Mouse (Mus musculus) E14TG2a.4 (cell line): ENCODE measurements around the gene Rrp36.
A peak's percentile ranks its signal among the peaks of the same experiment; 100 is the strongest.

Source experiments
- H3K27me3 ChIP-seq: 2 replicates; pipeline ENCODE4 v1.6.1; 2014; ENCODE audit warnings: low read length, control low read depth; ENCODE audit not compliant: insufficient read depth
- H3K36me3 ChIP-seq: 2 replicates; pipeline ENCODE4 v1.6.1; 2014; ENCODE audit warnings: low read length, control low read depth; ENCODE audit not compliant: insufficient read depth
- H3K4me1 ChIP-seq: replicated peaks from 2 replicates; pipeline ENCODE4 v1.6.1; 2014; ENCODE audit warnings: low read depth, low read length, control low read depth
- H3K4me3 ChIP-seq: replicated peaks from 2 replicates; pipeline ENCODE4 v1.5.1; 2014; ENCODE audit warnings: mild to moderate bottlenecking, low read length
- H3K9me3 ChIP-seq: 2 replicates; pipeline ENCODE4 v1.6.1; 2014; ENCODE audit warnings: low read length, control low read depth
- CTCF ChIP-seq: conservative IDR thresholded peaks from 2 replicates; pipeline ENCODE4 v1.5.1; 2014; ENCODE audit warnings: low read length
- NANOG ChIP-seq: IDR thresholded peaks from 2 replicates; pipeline ENCODE4 v1.6.1; 2014; ENCODE audit warnings: borderline replicate concordance, low read length, mixed read lengths
- POU5F1 ChIP-seq: IDR thresholded peaks from 2 replicates; pipeline ENCODE4 v1.6.1; 2014; ENCODE audit warnings: low read length, borderline replicate concordance

Gene Rrp36

DNA sequence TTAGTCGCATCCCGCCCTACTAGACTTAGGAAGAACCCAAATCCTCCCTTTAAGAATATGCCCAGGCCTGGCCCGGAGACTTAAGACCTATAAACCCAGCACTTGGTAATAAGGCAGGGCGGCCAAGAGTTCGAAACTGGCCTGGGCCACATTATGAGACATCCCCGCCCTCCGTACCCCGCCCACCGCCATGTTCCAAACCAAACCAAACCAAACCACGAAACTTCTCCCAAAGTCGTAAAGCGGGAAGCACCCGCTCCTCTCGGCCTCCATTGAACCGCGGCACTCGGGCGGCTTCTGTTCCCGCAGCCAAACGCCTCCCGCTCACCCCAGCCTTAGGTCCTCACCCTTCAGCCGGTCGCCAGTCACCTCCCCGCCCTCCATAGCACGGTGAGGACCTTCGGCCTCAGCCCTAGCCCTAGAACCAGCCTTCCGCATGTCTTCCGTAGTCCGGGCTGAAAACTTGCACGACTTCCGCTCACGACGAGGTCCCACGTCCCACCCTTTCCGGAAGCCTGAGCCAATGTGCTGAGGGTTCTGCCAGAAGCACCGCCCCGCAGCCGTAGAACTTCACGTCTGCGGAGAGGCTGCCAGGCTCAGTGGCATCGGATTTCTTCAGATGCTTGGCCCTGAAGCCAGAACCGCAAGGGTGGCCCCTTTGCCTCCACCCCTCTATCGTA lies at the start of gene Rrp36:
Gene Rrp36 (minus strand): TSS at position 503 of the 680 bp plus-strand sequence.
- peaks cover 87% of the 10 kb centered on the region for H3K4me1 ChIP-seq
- H3K27me3 ChIP-seq, result no peaks in the 10 kb centered on the region
- peaks cover 78% of the 10 kb centered on the region for H3K36me3 ChIP-seq
- no peaks in the 10 kb centered on the region for H3K9me3 ChIP-seq
- peak within 1 kb of the TSS; percentile 85 for H3K4me3 ChIP-seq
- TF ChIP-seq NANOG, result no peak
- TF ChIP-seq POU5F1, result no peak
- no peak for TF ChIP-seq CTCF

DNA sequence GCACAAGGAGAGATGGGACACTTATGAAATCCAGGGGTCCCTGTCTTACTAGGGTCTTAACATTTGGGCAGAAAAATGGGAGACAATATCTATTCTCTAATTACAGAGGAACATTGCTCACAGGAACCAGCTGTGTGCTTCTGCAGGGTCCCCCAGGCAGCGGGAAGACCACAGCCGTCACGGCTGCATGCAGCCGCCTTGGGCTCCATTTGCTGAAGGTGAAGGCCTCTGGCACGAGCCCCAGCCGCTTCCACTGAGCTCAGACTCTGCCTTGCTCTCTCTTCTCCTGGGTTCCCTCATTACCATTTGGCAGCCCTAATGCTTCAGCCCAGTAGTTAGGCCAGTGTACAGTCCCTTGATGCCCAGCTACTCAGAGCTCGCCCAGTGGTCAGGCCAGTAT lies 46.9 kb upstream of the Rrp36 start:
- peaks cover 42% of the 10 kb centered on the region for H3K36me3 ChIP-seq
- no peaks in the 10 kb centered on the region for H3K27me3 ChIP-seq
- H3K9me3 ChIP-seq, result no peaks in the 10 kb centered on the region
- TF ChIP-seq NANOG (no peak), POU5F1 (no peak)
- no peak overlapping the region for H3K4me3 ChIP-seq
- H3K4me1 ChIP-seq, result peaks cover 31% of the 10 kb centered on the region

DNA sequence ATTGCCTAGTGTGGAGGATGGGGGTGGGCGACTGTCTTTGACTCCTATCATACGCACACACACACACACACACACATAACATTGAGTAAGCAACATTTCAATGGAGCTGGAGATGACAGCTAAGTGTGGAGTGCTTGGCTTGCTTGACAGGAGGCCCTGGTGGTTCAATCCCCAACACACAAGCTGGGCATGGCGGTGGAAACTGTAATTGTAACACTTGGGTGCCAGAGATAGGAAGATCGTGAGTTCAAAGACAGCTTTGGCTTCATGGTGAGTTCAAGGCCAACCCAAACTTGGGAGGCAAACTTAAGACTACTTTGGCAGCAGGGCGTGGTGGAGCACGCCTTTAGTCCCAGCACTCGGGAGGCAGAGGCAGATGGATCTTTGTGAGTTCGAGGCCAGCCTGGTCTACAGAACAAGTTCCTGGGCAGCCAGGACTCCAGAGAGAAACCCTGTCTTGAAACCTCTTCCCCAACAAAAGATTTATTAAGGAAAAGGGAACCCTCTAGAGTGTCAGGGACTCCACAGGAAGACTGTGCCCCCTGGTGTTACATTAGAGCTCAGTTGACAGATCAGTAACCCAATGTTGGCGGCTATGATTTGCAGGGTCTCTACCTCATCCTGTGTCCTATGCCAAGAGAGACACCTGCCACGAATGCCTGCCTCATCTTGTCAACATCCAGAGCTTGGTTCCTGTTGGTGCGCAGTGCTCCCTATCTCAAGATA lies 40.8 kb upstream of the Rrp36 start:
- Histone ChIP-seq H3K9me3 (no peaks in the 10 kb centered on the region), H3K27me3 (no peaks in the 10 kb centered on the region), H3K4me3 (no peak overlapping the region), H3K4me1 (peaks cover 39% of the 10 kb centered on the region), H3K36me3 (peaks cover 38% of the 10 kb centered on the region)
- TF ChIP-seq CTCF (peak; percentile 61), POU5F1 (no peak)

DNA sequence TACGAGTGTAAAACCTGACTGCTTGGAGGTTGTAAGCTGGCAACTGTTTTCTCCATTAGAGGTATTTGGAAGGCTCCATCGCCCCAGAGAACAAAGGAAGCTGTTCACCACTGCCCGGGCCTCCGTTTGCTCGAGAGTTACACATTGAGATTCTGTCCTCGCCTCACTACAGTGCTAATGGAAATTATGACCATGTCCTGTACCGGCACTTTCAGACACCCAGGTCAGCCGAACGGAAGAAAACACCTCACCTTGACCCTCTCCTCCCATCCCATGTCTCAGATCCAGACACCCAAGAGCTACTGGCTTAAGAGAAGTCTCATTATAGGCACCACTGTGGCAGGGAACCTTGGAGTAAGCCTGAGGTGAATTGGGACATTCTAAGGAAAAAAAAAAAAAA lies 39.7 kb upstream of the Rrp36 start:
- TF ChIP-seq POU5F1 (no peak), CTCF (no peak), NANOG (no peak)
- no peaks in the 10 kb centered on the region for H3K27me3 ChIP-seq
- no peak overlapping the region for H3K4me3 ChIP-seq
- H3K9me3 ChIP-seq, result no peaks in the 10 kb centered on the region
- peaks cover 38% of the 10 kb centered on the region for H3K36me3 ChIP-seq
- H3K4me1 ChIP-seq, result peaks cover 37% of the 10 kb centered on the region

DNA sequence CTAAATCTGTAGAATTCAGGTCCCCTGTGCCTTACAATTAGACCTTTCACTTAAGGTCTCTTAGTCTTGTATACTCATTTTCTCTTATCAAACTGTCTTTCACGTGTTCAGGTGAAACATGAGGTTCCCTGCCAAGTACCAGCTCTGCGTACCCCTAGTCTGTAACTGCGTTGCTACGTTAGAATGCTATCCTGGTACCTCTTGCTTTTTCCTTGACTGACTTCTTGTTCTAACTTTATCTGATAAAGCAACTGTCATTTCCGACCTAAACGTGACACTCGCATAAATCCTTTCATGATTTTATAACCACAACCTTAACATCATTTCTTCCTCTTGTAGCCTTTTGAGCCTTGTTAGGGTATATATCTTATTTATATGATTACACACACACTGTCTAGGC lies 38.3 kb upstream of the Rrp36 start:
- Histone ChIP-seq H3K27me3 (no peaks in the 10 kb centered on the region), H3K36me3 (peaks cover 38% of the 10 kb centered on the region), H3K4me3 (peak overlapping the region; percentile 98), H3K4me1 (peaks cover 39% of the 10 kb centered on the region), H3K9me3 (no peaks in the 10 kb centered on the region)
- TF ChIP-seq CTCF, result no peak

DNA sequence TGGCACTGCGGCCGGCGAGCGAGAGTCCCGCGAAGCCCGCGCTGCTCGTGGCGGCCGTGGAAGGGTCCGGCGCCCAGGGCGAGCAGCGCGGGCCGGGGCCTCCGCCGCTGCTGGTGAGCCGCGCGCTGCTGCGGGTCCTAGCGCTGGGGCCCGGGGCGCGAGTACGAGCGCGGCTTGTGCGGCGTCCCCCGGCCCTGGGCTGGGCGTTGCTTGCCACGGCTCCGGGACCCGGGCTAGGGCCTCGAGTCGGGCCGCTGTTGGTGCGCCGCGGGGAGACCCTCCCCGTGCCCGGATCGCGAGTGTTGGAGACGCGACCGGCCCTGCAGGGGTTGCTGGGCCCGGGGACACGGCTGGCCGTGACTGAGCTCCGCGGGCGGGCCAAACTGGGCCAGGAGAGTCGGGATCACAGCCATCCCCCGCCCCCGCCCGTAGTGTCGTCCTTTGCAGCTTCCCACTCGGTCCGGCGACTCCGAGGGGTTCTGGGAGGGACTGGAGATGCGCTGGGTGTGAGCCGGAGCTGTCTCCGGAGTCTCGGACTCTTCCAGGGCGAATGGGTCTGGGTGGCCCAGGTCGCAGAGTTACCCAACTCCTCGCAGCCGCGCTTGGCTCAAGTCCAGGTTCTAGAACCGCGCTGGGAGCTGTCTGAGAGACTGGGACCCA lies 37.6 kb upstream of the Rrp36 start:
- Histone ChIP-seq H3K27me3 (peaks cover 5% of the 10 kb centered on the region; the same call in 1 of the 2 replicates), H3K36me3 (peaks cover 34% of the 10 kb centered on the region), H3K4me1 (peaks cover 39% of the 10 kb centered on the region), H3K4me3 (peak overlapping the region; percentile 98), H3K9me3 (no peaks in the 10 kb centered on the region)
- TF ChIP-seq CTCF (no peak), POU5F1 (no peak), NANOG (no peak)

DNA sequence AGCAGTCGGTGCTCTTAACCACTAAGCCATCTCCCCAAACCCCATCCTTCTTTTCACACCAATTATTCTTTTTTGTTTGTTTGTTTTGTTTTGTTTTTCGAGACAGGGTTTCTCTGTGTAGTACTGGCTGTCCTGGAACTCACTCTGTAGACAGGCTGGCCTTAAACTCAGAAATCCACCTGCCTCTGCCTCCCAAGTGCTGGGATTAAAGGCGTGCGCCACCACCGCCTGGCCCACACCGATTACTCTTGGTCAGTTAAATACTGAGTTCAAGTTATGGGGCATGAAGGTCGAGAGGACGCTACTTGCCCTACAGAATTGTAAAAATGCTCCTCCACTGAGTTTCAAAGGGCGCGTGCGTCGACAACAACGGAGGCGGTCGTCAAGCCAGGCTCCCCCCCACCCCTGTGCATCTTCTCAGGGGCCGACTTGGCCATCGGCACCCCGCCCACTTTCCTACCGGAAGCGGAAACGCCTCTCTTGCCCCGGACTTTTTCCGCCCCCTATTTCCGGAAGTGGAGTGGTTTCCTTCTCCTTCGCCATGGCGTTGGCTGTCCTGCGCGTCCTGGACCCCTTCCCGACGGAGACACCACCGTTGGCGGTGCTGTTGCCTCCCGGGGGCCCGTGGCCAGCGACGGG lies 36.9 kb upstream of the Rrp36 start, which contains the start of gene Pex6:
Gene Pex6 (plus strand): TSS at position 505 of the 639 bp plus-strand sequence.
- peak within 1 kb of the TSS; percentile 98 for H3K4me3 ChIP-seq

DNA sequence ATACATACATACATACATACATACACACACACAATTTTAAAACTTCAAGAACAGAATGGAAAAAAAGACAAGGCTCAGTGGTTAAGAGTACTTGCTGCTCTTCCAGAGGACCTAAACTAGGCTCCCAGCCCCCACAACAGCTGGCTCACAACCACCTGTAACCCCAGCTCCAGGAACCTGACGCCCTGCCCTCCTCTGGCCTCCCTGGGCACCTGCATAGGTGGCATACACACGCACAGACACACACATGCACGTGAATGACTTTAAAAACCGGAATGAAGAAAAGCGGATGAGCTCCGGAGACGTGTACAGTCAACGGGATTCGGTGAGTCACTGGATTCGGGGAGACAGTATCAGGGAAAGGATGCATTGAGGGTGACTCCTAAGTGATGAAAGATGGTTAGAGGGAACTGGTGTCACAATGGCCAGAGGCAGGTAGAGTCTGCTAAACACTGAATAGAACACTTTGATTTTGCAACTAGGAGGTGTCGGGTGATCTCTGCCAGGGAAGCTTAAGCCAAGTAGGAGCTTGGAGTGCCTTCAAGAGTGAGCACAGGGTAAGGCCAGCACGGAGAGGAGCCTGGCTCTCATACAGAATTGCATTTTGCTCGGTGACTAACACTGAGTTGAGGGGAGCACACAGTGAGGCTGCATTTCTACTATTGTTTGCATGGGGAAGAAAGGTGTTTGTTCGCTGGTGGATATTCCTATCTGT lies 32.4 kb upstream of the Rrp36 start:
- peaks cover 17% of the 10 kb centered on the region for H3K36me3 ChIP-seq
- peaks cover 44% of the 10 kb centered on the region for H3K4me1 ChIP-seq
- TF ChIP-seq POU5F1, result no peak
- TF ChIP-seq CTCF, result no peak
- TF ChIP-seq NANOG, result no peak

More for the DNA sequence above, 36.9 kb upstream of the Rrp36 start, which contains the start of gene Pex6:
- TF ChIP-seq NANOG (no peak), POU5F1 (no peak), CTCF (no peak)
- Histone ChIP-seq H3K9me3 (no peaks in the 10 kb centered on the region), H3K27me3 (peaks cover 10% of the 10 kb centered on the region; the same call in 1 of the 2 replicates), H3K4me1 (peaks cover 44% of the 10 kb centered on the region), H3K36me3 (peaks cover 28% of the 10 kb centered on the region)

More for the DNA sequence above, 32.4 kb upstream of the Rrp36 start:
- Histone ChIP-seq H3K27me3 (peaks cover 10% of the 10 kb centered on the region; the same call in 1 of the 2 replicates), H3K9me3 (no peaks in the 10 kb centered on the region), H3K4me3 (no peak overlapping the region)
